ENCODE assay signal across 9 mouse cellular contexts in genomic region chr17:32173166-32173565, GRCm38 (mm10). TPM values are rescaled to one million over a fixed set of nuclear protein-coding genes. Genes with fewer than 3 reads are reported as not detected.
DNase-seq lines count a peak whose midpoint lies in the region; ATAC-seq lines count a peak whose summit lies in the region.
"Had no signal": no experiment of that assay in that cellular context is flagged by ENCODE, and none has a peak within 500 bp of the region (broad histone marks: within the 10 kb centered on the region; RNA-seq: fewer than 3 reads in every experiment).

No protein-coding gene starts in this region.

- H3K4me3 ChIP-seq in limb, embryonic 15.5 days: no peak overlapping the region
- H3K4me3 ChIP-seq: megakaryocyte, embryonic 14.5 days had no signal

- H3K36me3 ChIP-seq in limb, embryonic 15.5 days: no peaks in the 10 kb centered on the region

- DNase-seq in Muller cell, postnatal 12 days (ENCODE audit: inconsistent ontology term): peak; percentile 37
- DNase-seq in adrenal gland, postnatal 25 days: peak; percentile 37
- peak; percentile 90 to 93 for DNase-seq in heart, postnatal 10 days
- DNase-seq in cerebellum, adult 9-10 months: no peak
- DNase-seq in right cerebral cortex, postnatal 14 days: no peak
- no peak for DNase-seq in layer of hippocampus, postnatal 10 days (ENCODE audit: low spot score in 2 of 2)

- H3K9me3 ChIP-seq in limb, embryonic 15.5 days: no peaks in the 10 kb centered on the region
- H3K9me3 ChIP-seq: megakaryocyte, embryonic 14.5 days had no signal

- no peak overlapping the region for H3K4me2 ChIP-seq in limb, embryonic 15.5 days

- no peak overlapping the region for H3K9ac ChIP-seq in limb, embryonic 15.5 days

- intact Hi-C loops in heart, postnatal 10 days (cut with DNase I): no loop called here

- H3K4me1 ChIP-seq in limb, embryonic 15.5 days: peaks cover 6% of the 10 kb centered on the region; the same call in 1 of the 2 replicates

- WGBS in limb, embryonic 15.5 days: 62% methylated on average over 7 of the region's 7 CpGs

- H3K27me3 ChIP-seq in limb, embryonic 15.5 days: no peaks in the 10 kb centered on the region

- no peak for ATAC-seq in limb, embryonic 15.5 days (ENCODE audit: insufficient number of reproducible peaks, low FRiP score, low TSS enrichment, low read depth)

- H3K27ac ChIP-seq in limb, embryonic 15.5 days: peak overlapping the region; percentile 54; the same call in 1 of the 2 replicates

RNA-seq across cellular contexts. Expression of gene Notch3, which starts 6.5 kb away (rescaled TPM):
- total RNA-seq in adrenal gland, postnatal 25 days (2021): 11.3 and 11.8 TPM in 2 replicates
- 10 to 100 TPM; 57.6 to 65.3 TPM for total RNA-seq in heart, postnatal 10 days (2021)
- polyA plus RNA-seq in limb, embryonic 15.5 days (2015; fragmentation: Nextera tagmentation; extraction: Ambion mirVana): 16.7 and 17.5 TPM in 2 replicates
- total RNA-seq in layer of hippocampus, postnatal 10 days (2021): 10 to 100 TPM; 21.0 to 23.7 TPM

RNA-seq across cellular contexts. Expression of gene Ephx3, which starts 16.2 kb away (rescaled TPM):
- total RNA-seq in adrenal gland, postnatal 25 days (2021): not detected in 2 replicates
- under 1 TPM; 0.53 to 0.77 TPM for total RNA-seq in heart, postnatal 10 days (2021)
- polyA plus RNA-seq in limb, embryonic 15.5 days (2015; fragmentation: Nextera tagmentation; extraction: Ambion mirVana): 19.0 and 20.6 TPM in 2 replicates
- total RNA-seq in layer of hippocampus, postnatal 10 days (2021): under 1 TPM in 1 of 2 experiments, not detected in 1; 0.14 TPM
- polyA plus RNA-seq: embryonic facial prominence, embryonic 11.5 days had no signal

Comparison
In these comparisons a context has a peak if more than half of its experiments do, and no peak if none do; other contexts are left out.
1. DNase-seq: peak in Muller cell, postnatal 12 days (single experiment), adrenal gland, postnatal 25 days (single experiment) and heart, postnatal 10 days (2 of 2); none in cerebellum, adult 9-10 months (single experiment), right cerebral cortex, postnatal 14 days (single experiment) and layer of hippocampus, postnatal 10 days (0 of 2).